Mouse (Mus musculus) cerebellum, postnatal 14 days (tissue): ENCODE data around the gene Zfp365.
A peak's percentile ranks its signal among the peaks of the same experiment; 100 is the strongest.

ENCODE experiments used
- DNase-seq, 2 experiments: peaks; one replicate each; pipeline ENCODE4 v3.0.0; 2021; ENCODE audit warnings: mixed read lengths in 2 of 2

The Zfp365 gene

GRCm38 (mm10) chr10:67901179-67901578 is 11.3 kb downstream of the Zfp365 start:
- no peak for DNase-seq

DNA sequence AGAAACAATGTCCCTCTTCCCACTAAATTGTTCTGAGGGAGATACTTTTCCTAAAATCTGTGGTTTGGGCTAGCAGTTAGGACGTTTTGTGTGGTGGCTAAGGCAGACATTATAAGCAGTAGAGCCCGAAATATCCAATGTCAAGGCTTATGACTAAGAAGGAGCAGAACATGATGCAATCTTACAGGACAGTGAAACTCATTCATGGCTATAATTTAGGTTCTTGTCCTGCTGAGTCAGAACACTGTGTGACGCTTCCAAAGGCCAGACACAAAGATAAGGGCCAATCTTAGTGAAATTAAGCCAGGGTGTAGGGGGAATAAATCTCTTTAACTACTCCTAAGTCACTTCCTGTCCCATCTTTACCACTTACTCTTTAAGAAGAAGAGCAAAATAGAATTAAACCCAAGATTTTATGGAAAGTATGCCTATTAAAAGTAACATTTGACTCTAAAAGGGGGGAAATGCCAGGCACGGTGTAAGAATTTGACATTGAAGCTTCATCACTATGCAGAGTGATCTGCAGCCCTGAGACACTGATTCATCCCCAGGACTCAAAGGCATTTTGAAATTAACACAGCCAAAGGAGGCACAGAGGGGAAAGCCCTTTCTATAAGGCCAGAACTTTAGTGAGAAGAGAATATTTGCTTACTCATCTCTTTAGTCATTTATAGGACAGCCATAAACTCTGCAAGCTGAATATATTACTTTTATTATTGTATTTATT is 13.3 kb downstream of the Zfp365 start:
- DNase-seq, result no peak

DNA sequence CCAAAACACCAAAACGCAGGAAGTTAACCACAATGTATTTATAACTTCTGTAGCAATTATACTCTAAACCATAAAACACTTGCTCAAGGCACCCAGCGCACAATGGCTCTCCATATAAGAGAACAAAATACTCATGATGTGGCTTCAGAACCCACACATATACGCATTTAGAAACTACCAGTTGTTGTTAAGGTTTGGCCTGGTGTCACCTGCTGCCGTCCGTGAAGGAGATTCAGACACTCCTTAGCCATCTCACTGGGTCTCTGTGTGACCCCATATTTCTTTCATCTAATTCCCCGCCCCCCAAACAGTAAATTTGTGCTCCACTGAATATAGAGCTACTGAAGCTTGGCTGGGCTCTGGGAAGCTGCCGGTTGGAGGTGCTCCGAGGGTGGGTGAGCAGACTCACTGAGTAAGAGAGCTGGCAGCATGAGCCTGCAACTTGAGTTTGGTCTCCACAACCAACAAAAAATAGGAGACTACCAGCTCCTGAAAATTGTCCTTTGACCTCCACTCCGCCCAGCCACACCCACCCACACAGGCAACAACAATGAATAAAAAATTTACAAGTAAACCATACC is 14.0 kb downstream of the Zfp365 start:
- DNase-seq, result no peak

GRCm38 (mm10) chr10:67897281-67897680 is 15.2 kb downstream of the Zfp365 start:
- DNase-seq, result peak in 1 of 2 experiments; percentile 21

DNA sequence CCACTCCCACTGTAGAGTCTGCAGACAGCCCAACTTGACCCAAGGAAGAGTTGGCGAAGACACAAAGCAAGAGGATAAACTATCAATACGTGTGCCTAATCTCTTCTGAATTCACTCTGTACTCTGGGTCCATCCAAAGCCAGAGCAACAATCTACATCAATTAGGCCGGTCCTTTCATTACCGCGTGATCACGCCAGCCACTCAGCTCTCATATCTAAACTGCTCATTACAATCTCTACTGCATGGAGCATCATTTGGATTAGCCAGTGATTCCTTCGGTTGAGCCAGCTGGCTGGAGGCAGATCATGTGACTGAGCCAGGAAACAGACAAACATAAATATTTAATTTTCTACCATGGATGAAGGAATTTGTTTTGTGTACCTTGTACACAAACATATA is 17.8 kb downstream of the Zfp365 start:
- DNase-seq, result no peak

- DNase-seq, result peak; percentile 24 to 33
Observed at GRCm38 (mm10) chr10:67894059-67894458, 18.4 kb downstream of the Zfp365 start.

DNA sequence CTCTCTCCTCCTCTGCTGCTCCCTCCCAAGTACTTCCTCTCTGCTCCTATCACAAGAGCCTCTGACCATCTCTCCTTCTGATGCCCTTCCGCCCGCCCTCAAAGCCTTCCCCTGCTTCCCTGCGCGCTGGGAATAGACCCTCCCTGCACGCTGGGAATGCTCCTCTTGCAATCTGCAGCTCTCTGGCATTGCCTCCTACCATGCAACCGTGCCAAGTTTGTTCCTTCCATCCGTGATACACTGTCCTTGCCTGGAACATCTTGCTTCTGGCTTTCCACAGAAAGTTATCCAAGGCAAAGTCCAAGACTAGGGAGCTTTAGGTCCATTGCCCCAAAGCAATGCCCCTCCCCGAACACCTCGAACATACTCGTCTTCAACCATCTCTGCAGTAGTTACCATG is 19.2 kb downstream of the Zfp365 start:
- DNase-seq, result peak; percentile 29 to 30

DNA sequence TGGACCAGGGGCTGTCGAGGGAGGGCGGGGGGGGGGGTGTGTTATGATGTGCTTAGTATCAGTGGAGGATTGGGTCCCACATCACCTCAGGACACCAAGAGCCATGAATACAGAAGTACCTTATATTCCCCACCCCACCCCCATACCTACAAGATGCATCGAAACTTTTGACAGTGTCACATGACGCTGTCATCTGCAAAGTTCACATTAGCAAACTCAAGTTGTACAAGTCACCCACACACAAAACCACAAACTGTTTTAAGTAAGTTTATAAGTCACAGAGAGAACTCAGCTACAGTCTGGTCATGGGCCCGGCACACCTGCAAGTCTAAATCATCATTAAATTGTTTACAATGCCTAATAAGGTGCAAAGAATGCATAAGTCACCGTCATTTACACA is 21.3 kb downstream of the Zfp365 start:
- no peak for DNase-seq

DNA sequence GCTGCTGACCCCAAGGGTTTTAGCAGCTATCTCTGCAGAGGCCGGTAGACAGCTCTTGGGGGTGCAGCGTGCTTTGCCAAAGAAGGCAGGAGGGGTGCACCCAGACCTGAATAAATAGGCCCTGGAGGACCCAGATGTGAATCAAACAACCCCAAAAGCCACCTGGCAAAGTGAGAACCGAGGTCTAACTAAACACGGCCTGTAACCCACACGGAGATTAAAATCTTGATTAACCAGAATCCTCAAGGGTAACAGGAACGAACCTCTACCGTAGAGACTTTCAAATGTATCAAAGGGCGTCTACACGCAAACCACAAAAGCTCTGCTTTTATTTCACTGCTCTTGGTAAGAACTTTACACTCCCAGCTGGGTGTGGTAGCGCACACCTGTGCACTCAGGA is 24.5 kb downstream of the Zfp365 start:
- no peak for DNase-seq

- no peak for DNase-seq
Observed at GRCm38 (mm10) chr10:67880692-67881091, 31.8 kb downstream of the Zfp365 start.

- DNase-seq, result peak; percentile 82 to 90
Observed at GRCm38 (mm10) chr10:67871811-67872210, 40.7 kb downstream of the Zfp365 start.

- no peak for DNase-seq
Observed at GRCm38 (mm10) chr10:67868234-67868633, 44.2 kb downstream of the Zfp365 start.

GRCm38 (mm10) chr10:67865841-67866240 is 46.6 kb downstream of the Zfp365 start:
- no peak for DNase-seq

DNA sequence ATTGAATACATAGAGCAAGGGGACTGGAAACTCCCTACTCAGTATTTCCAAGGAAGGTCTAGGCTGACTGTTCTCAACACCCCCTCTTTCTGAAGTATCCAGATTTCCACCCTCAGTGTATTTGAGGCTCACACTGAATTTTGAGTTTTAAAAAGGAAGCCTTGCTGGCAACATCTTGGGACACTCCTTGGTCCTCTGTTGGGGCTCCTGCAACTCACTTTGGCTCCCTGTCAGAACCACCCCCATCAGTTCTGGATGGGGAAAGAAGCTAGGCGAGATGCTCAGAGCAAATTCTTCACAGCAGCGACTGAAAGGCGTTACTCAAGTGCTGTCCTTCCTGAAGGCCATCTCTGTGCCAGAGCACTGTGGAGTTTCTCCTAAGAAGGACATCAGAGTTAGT is 47.4 kb downstream of the Zfp365 start:
- no peak for DNase-seq

GRCm38 (mm10) chr10:67862331-67862730 is 50.1 kb downstream of the Zfp365 start:
- peak; percentile 49 to 56 for DNase-seq

- DNase-seq, result peak; percentile 84 to 88
Observed at GRCm38 (mm10) chr10:67858878-67859277, 53.6 kb downstream of the Zfp365 start.

DNA sequence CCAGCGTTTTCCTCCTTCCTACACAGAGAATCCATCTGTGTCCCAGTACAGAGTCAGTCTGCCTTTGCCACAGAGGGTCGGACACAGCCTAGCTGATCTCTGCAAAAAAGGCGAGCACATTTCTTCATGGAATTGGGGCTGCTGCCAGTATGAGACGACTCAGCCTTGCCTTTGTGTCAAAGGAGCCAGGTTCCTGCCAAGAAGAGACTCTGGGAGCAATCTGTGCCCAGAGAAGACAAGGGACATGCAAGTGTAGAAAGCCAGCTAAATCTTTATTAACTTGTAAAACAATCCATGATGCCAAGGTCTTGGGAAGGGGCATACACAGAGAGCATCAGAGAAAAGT is 54.9 kb downstream of the Zfp365 start:
- peak; percentile 24 to 27 for DNase-seq

DNA sequence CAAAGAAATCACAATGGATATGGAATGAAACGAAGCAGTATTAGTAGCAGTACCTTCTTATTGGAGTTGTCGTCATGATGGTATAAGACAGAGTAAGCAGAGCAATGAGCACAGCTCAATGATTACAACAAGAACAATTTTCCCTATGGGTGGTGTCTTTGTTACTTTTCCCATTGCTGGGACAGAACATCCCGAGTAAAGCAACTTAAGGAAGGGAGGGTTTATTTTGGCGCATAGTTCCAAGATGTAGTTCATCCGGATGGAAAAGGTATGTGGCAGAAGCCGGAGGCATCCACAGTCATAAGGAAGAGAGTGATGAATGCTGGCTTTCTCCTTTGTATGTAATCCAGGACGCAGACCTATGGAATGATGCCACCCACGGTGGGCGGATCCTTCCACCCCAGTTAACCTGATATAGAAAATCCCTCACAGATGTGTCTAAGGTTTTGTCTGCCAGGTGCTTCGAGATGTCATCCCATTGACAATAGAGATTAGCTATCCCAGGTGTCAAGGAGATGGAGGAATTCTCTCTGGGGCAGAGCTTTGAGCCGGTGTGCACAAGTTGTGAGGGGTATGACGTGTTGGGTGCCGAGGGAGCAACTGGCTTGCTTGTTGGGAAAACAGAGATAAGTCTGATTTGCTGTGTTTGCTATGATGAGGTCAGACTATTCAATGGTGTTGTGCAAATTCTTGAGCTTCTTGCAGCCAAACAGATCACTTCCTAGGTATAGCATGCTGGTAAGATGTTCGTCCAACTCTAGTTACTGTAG is 55.5 kb downstream of the Zfp365 start:
- DNase-seq, result no peak

- DNase-seq, result no peak
Observed at GRCm38 (mm10) chr10:67855760-67856159, 56.7 kb downstream of the Zfp365 start.

GRCm38 (mm10) chr10:67852411-67852810 is 60.1 kb downstream of the Zfp365 start:
- no peak for DNase-seq

GRCm38 (mm10) chr10:67851079-67851478 is 61.4 kb downstream of the Zfp365 start:
- no peak for DNase-seq

- no peak for DNase-seq
Observed at GRCm38 (mm10) chr10:67846016-67846650, 66.3 kb downstream of the Zfp365 start.

DNA sequence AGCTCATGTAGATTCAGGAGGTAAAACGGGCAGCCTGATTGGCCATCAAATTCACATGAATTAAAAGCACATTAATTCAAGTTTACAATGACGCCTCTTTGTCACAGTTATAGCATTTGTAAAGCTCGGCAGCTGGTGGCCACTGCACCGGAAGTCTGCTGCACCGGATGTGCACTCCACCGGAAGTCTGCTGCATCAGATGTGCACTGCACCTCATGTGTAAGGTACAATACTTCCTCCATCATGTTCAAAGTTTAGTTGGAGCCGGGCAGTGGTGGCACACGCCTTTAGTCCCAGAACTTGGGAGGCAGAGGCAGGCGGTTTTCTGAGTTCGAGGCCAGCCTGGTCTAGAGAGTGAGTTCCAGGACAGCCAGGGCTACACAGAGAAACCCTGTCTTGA is 70.9 kb downstream of the Zfp365 start:
- DNase-seq, result no peak

GRCm38 (mm10) chr10:67840735-67841134 is 71.7 kb downstream of the Zfp365 start:
- no peak for DNase-seq
